Mouse (Mus musculus) CH12.LX (cell line): ENCODE results near the gene Mapkapk2. TPM values are rescaled to one million over a fixed set of nuclear protein-coding genes. Genes with fewer than 3 reads are reported as not detected.

Experiments used
- DNase-seq: peaks from one replicate; pipeline ENCODE4 v3.0.0-alpha.2; 2013; ENCODE audit errors: extremely low read depth
- H3K27ac ChIP-seq: 2 replicates; pipeline ENCODE4 v1.5.1; 2012; ENCODE audit warnings: low read depth, mild to moderate bottlenecking, control low read depth, moderate library complexity; ENCODE audit not compliant: insufficient read depth
- H3K27me3 ChIP-seq: replicated peaks from 2 replicates; pipeline ENCODE3; 2012; ENCODE audit warnings: inconsistent platforms
- H3K36me3 ChIP-seq, 2 experiments: replicated peaks in 1 of 2; 2 replicates each; pipeline versions ENCODE3 to v1.6.1; 2012; ENCODE audit warnings: inconsistent platforms in 1 of 2, low read length in 1 of 2, mild to moderate bottlenecking in 1 of 2, mixed read lengths in 1 of 2, moderate library complexity in 1 of 2; ENCODE audit not compliant: control insufficient read depth in 1 of 2, insufficient read depth in 1 of 2
- H3K4me1 ChIP-seq, 2 experiments: 2 replicates each; pipeline ENCODE4 v1.6.1; 2012; ENCODE audit warnings: inconsistent platforms in 1 of 2, moderate library complexity in 1 of 2; ENCODE audit not compliant: insufficient read depth in 2 of 2, control insufficient read depth in 1 of 2
- H3K4me2 ChIP-seq: 2 replicates; pipeline ENCODE4 v1.6.1; 2012; ENCODE audit warnings: low read depth, mild to moderate bottlenecking, control low read depth; ENCODE audit not compliant: poor library complexity, insufficient read depth, severe bottlenecking
- H3K4me3 ChIP-seq, 3 experiments: fragments of 150-350 bp in 1 of 3; sonication (generic) in 1 of 3; replicated peaks in 1 of 3; 2 replicates each; pipeline versions ENCODE3 to v1.5.1; 2011 to 2012; ENCODE audit warnings: low read depth in 2 of 3, low read length in 2 of 3, mild to moderate bottlenecking in 2 of 3, moderate library complexity in 2 of 3, control low read depth in 1 of 3, improper control_type of control experiment in 1 of 3, inconsistent platforms in 1 of 3, mixed read lengths in 1 of 3; ENCODE audit not compliant: poor library complexity in 1 of 3
- H3K79me2 ChIP-seq: replicated peaks from 2 replicates; pipeline ENCODE4 v1.6.1; 2012; ENCODE audit warnings: mild to moderate bottlenecking, moderate library complexity; ENCODE audit not compliant: control insufficient read depth, poor library complexity, insufficient read depth, severe bottlenecking; ENCODE audit errors: extremely low read depth
- H3K9ac ChIP-seq: 2 replicates; pipeline ENCODE4 v1.6.1; 2012; ENCODE audit warnings: low read depth, mild to moderate bottlenecking, control low read depth, moderate library complexity; ENCODE audit not compliant: insufficient read depth
- H3K9me3 ChIP-seq: replicated peaks from 2 replicates; pipeline ENCODE3; 2012; ENCODE audit warnings: low read length, inconsistent platforms, mixed read lengths
- BHLHE40 ChIP-seq: IDR thresholded peaks from 2 replicates; pipeline ENCODE4 v1.6.1; 2011; ENCODE audit warnings: mild to moderate bottlenecking, low read depth, low read length, improper control_type of control experiment
- CHD1 ChIP-seq: IDR thresholded peaks from 2 replicates; pipeline ENCODE4 v1.6.1; 2012; ENCODE audit warnings: low read depth, low read length, improper control_type of control experiment, inconsistent platforms
- CHD2 ChIP-seq: IDR thresholded peaks from 2 replicates; pipeline ENCODE4 v1.6.1; 2011; ENCODE audit warnings: low read length, improper control_type of control experiment
- CTCF ChIP-seq, 2 experiments: IDR thresholded peaks in 1 of 2; conservative IDR thresholded peaks in 1 of 2; 2 replicates each; pipeline ENCODE4 v1.5.1; 2011 to 2012; ENCODE audit warnings: low read depth in 2 of 2, low read length in 2 of 2, improper control_type of control experiment in 1 of 2, inconsistent platforms in 1 of 2, mild to moderate bottlenecking in 1 of 2, moderate library complexity in 1 of 2
- E2F4 ChIP-seq: IDR thresholded peaks from 2 replicates; pipeline ENCODE4 v1.6.1; 2011; ENCODE audit warnings: low read depth, low read length, improper control_type of control experiment; ENCODE audit not compliant: insufficient replicate concordance
- ELF1 ChIP-seq: IDR thresholded peaks from 2 replicates; pipeline ENCODE4 v1.6.1; 2014; ENCODE audit warnings: low read depth, mild to moderate bottlenecking, inconsistent platforms, low read length, improper control_type of control experiment
- EP300 ChIP-seq: IDR thresholded peaks from 2 replicates; pipeline ENCODE4 v1.6.1; 2011; ENCODE audit warnings: low read length, improper control_type of control experiment
- ETS1 ChIP-seq: conservative IDR thresholded peaks from 2 replicates; pipeline ENCODE4 v1.6.1; 2012; ENCODE audit warnings: low read depth, mild to moderate bottlenecking, inconsistent platforms, low read length, improper control_type of control experiment, moderate library complexity
- GABPA ChIP-seq: IDR thresholded peaks from 2 replicates; pipeline ENCODE4 v1.6.1; 2012; ENCODE audit warnings: low read depth, low read length, improper control_type of control experiment, inconsistent platforms; ENCODE audit not compliant: insufficient replicate concordance
- HCFC1 ChIP-seq: IDR thresholded peaks from 2 replicates; pipeline ENCODE4 v1.6.1; 2012; ENCODE audit warnings: low read depth, mild to moderate bottlenecking, inconsistent platforms, low read length, improper control_type of control experiment
- IRF4 ChIP-seq: IDR thresholded peaks from 2 replicates; pipeline ENCODE4 v1.6.1; 2014; ENCODE audit warnings: low read depth, mild to moderate bottlenecking, inconsistent platforms, low read length, improper control_type of control experiment
- JUN ChIP-seq: IDR thresholded peaks from 2 replicates; pipeline ENCODE4 v1.6.1; 2011; ENCODE audit warnings: low read depth, mild to moderate bottlenecking, low read length, improper control_type of control experiment, moderate library complexity; ENCODE audit not compliant: insufficient read depth
- JUND ChIP-seq: conservative IDR thresholded peaks from 2 replicates; pipeline ENCODE4 v1.6.1; 2011; ENCODE audit warnings: low read depth, low read length, improper control_type of control experiment
- KAT2A ChIP-seq: IDR thresholded peaks from 2 replicates; pipeline ENCODE4 v1.6.1; 2012; ENCODE audit warnings: low read length, improper control_type of control experiment, inconsistent platforms; ENCODE audit not compliant: insufficient replicate concordance
- MAFK ChIP-seq: IDR thresholded peaks from 2 replicates; pipeline ENCODE4 v1.6.1; 2011; ENCODE audit warnings: low read length, improper control_type of control experiment; ENCODE audit not compliant: insufficient replicate concordance
- MAX ChIP-seq: IDR thresholded peaks from 2 replicates; pipeline ENCODE4 v1.6.1; 2011; ENCODE audit warnings: low read length, improper control_type of control experiment
- MAZ ChIP-seq: IDR thresholded peaks from 2 replicates; pipeline ENCODE4 v1.6.1; 2012; ENCODE audit warnings: low read depth, mild to moderate bottlenecking, inconsistent platforms, low read length, improper control_type of control experiment, moderate library complexity
- MEF2A ChIP-seq: IDR thresholded peaks from 2 replicates; pipeline ENCODE4 v1.6.1; 2014; ENCODE audit warnings: low read depth, mild to moderate bottlenecking, inconsistent platforms, low read length, improper control_type of control experiment, borderline replicate concordance
- MXI1 ChIP-seq: IDR thresholded peaks from 2 replicates; pipeline ENCODE4 v1.6.1; 2011; ENCODE audit warnings: mild to moderate bottlenecking, low read depth, low read length, improper control_type of control experiment
- MYC ChIP-seq: IDR thresholded peaks from 2 replicates; pipeline ENCODE4 v1.6.1; 2011; ENCODE audit warnings: low read depth, mild to moderate bottlenecking, improper control_type of control experiment, low read length
- NELFE ChIP-seq: IDR thresholded peaks from 2 replicates; pipeline ENCODE4 v1.6.1; 2011; ENCODE audit warnings: low read depth, low read length, improper control_type of control experiment
- NRF1 ChIP-seq: IDR thresholded peaks from 2 replicates; pipeline ENCODE4 v1.6.1; 2014; ENCODE audit warnings: low read depth, mild to moderate bottlenecking, inconsistent platforms, low read length, improper control_type of control experiment, moderate library complexity
- PAX5 ChIP-seq: IDR thresholded peaks from 2 replicates; pipeline ENCODE4 v1.6.1; 2012; ENCODE audit warnings: low read length, inconsistent platforms, mixed read lengths
- POLR2A ChIP-seq: IDR thresholded peaks from 2 replicates; pipeline ENCODE4 v1.6.1; 2011; ENCODE audit warnings: low read depth, mild to moderate bottlenecking, improper control_type of control experiment, low read length
- POLR2AphosphoS2 ChIP-seq: IDR thresholded peaks from 2 replicates; pipeline ENCODE4 v1.6.1; 2011; ENCODE audit warnings: low read depth, low read length, improper control_type of control experiment
- RAD21 ChIP-seq: IDR thresholded peaks from 2 replicates; pipeline ENCODE4 v1.6.1; 2011; ENCODE audit warnings: low read depth, mild to moderate bottlenecking, low read length, improper control_type of control experiment, moderate library complexity
- RCOR1 ChIP-seq: conservative IDR thresholded peaks from 2 replicates; pipeline ENCODE4 v1.6.1; 2012; ENCODE audit warnings: low read depth, mild to moderate bottlenecking, inconsistent platforms, low read length, improper control_type of control experiment
- SIN3A ChIP-seq: IDR thresholded peaks from 2 replicates; pipeline ENCODE4 v1.6.1; 2012; ENCODE audit warnings: low read length, improper control_type of control experiment, inconsistent platforms
- SMC3 ChIP-seq: IDR thresholded peaks from 2 replicates; pipeline ENCODE4 v1.6.1; 2011; ENCODE audit warnings: low read depth, low read length, improper control_type of control experiment
- TBP ChIP-seq: conservative IDR thresholded peaks from 2 replicates; pipeline ENCODE4 v1.6.1; 2011; ENCODE audit warnings: low read depth, low read length, improper control_type of control experiment
- TCF12 ChIP-seq: IDR thresholded peaks from 2 replicates; pipeline ENCODE4 v1.6.1; 2014; ENCODE audit warnings: low read depth, mild to moderate bottlenecking, inconsistent platforms, low read length, improper control_type of control experiment
- UBTF ChIP-seq: IDR thresholded peaks from 2 replicates; pipeline ENCODE4 v1.6.1; 2012; ENCODE audit warnings: low read depth, mild to moderate bottlenecking, inconsistent platforms, low read length, improper control_type of control experiment, moderate library complexity
- USF1 ChIP-seq: IDR thresholded peaks from 2 replicates; pipeline ENCODE4 v1.6.1; 2014; ENCODE audit warnings: low read depth, mild to moderate bottlenecking, inconsistent platforms, low read length, improper control_type of control experiment
- USF2 ChIP-seq: conservative IDR thresholded peaks from 2 replicates; pipeline ENCODE4 v1.6.1; 2011; ENCODE audit warnings: low read depth, low read length, improper control_type of control experiment
- ZC3H11A ChIP-seq: IDR thresholded peaks from 2 replicates; pipeline ENCODE4 v1.6.1; 2012; ENCODE audit warnings: low read depth, mild to moderate bottlenecking, inconsistent platforms, low read length, improper control_type of control experiment
- ZKSCAN1 ChIP-seq: IDR thresholded peaks from 2 replicates; pipeline ENCODE4 v1.6.1; 2012; ENCODE audit warnings: low read depth, inconsistent platforms, low read length, improper control_type of control experiment, borderline replicate concordance
- ZMIZ1 ChIP-seq: IDR thresholded peaks from 2 replicates; pipeline ENCODE4 v1.6.1; 2012; ENCODE audit warnings: low read depth, mild to moderate bottlenecking, inconsistent platforms, low read length, improper control_type of control experiment
- ZNF384 ChIP-seq: IDR thresholded peaks from 2 replicates; pipeline ENCODE4 v1.6.1; 2012; ENCODE audit warnings: low read depth, low read length, improper control_type of control experiment, inconsistent platforms
- dilution Hi-C: fragments of 300-500 bp; cut with MboI; formaldehyde crosslinking; loops from 2 replicates; pipeline ENCODE4 v1.14.3; 2020; ENCODE audit warnings: low sequenced_read_pairs; ENCODE audit not compliant: extremely low pct_unique_long_range_greater_than_20kb, extremely low pct_ligation_motif_present
- in situ Hi-C: fragments of 300-500 bp; cut with MboI; formaldehyde crosslinking; loops from 3 replicates; pipeline ENCODE4 v1.14.3; 2019; ENCODE audit warnings: low sequenced_read_pairs, low pct_ligation_motif_present, low pct_unique_long_range_greater_than_20kb, mixed read lengths
- polyA plus RNA-seq: library from polyadenylated mRNA; unstranded; fragments of >175 nt; gene quantifications from 2 replicates; pipeline ENCODE4 v1.2.1, GENCODE M21; 2012; ENCODE audit warnings: low read depth; ENCODE audit not compliant: insufficient read length
- total RNA-seq, 2 experiments: library from RNA; depleted of rRNA; stranded (reverse); fragments of 300-350 nt in 1 of 2; fragments of >200 nt in 1 of 2; gene quantifications; 2 replicates each; pipeline ENCODE4 v1.2.3; 2012 to 2014

Gene Mapkapk2
- total and polyA plus RNA-seq, 3 experiments: 55.0 to 63.5 (median 62.9) TPM

DNA sequence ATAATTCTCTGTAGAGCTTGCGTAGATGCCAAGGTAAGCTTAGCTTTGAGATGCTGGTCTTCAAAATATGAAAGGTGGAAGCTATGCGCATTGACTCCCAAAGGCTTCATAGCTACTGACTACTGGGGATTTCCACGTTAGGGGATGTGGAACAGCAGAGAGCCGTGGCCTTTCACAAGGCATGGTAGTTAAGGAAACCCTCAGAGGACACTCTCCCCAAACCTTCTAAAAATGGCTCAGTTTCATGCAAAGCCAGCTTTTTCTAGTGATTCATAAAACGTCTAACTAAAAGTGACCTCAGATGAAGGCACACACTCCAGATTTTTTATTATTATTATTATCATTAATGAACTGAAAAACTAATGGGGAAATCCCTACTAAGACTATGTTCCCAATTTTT, 47.6 kb downstream of the Mapkapk2 start:
- in situ Hi-C loops: loop anchor here (5.0 to 10.0 kb wide), 5 partner anchors 63 to 505 kb away; partner anchors contain the start of genes Gm29427 and Yod1
- H3K4me1 ChIP-seq: peaks cover 55 to 95% of the 10 kb centered on the region in 2 experiments

DNA sequence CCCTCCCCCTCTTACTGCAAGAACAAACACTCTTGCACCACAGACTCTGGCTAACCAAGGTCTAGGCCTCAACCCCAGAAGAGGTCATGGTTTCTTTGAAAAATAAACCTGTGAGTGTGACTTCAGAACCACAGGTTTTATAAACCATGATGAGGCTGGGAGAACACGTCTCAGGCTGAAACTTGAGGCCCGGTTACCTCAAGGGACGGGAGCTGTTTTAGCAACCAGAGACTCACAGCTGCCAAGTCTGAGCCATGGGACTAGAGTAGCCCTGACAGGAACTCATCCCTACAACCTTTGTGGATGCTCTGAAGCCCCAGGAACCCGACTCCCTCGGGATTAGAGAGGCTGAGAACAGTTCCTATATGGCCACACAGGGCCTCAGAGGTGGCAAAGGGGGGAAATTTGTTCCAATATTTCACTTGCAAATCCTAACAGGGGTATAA, 48.2 kb downstream of the Mapkapk2 start:
- H3K36me3 ChIP-seq: peaks cover 3 to 10% of the 10 kb centered on the region in 2 experiments
- H3K4me1 ChIP-seq: peaks cover 55 to 94% of the 10 kb centered on the region in 2 experiments
- H3K79me2 ChIP-seq: no peaks in the 10 kb centered on the region
- no peaks in the 10 kb centered on the region for H3K27me3 ChIP-seq
- dilution Hi-C loops: no loop called here
- H3K4me3 ChIP-seq: no peak overlapping the region
- in situ Hi-C loops: no loop called here
- peak overlapping the region; percentile 58 for H3K4me2 ChIP-seq
- H3K9me3 ChIP-seq: no peaks in the 10 kb centered on the region
- no peak overlapping the region; the same call in 1 of the 2 replicates for H3K9ac ChIP-seq
- peak; percentile 98 for DNase-seq
- peak overlapping the region; percentile 99 for H3K27ac ChIP-seq
- TF ChIP-seq USF1 (no peak), E2F4 (0 out of 2 replicates have a peak, but pooled peaks have one; percentile 38), ETS1 (peak; percentile 97), CHD1 (no peak), SIN3A (peak; percentile 76; the same call in 1 of the 2 replicates), MXI1 (peak; percentile 33; the same call in 1 of the 2 replicates), JUN (peak; percentile 43; the same call in 1 of the 2 replicates), MEF2A (peak; percentile 58; the same call in 1 of the 2 replicates), HCFC1 (peak; percentile 32; the same call in 1 of the 2 replicates), MAZ (peak; percentile 38; the same call in 1 of the 2 replicates), BHLHE40 (peak; percentile 94), RAD21 (no peak), MYC (no peak; the same call in none of the 2 replicates), ZNF384 (peak; percentile 65), USF2 (no peak)

More for the DNA sequence above, 47.6 kb downstream of the Mapkapk2 start:
- DNase-seq: peak; percentile 87
- peak overlapping the region; percentile 72 for H3K9ac ChIP-seq
- no peak overlapping the region for H3K4me3 ChIP-seq
- no peaks in the 10 kb centered on the region for H3K9me3 ChIP-seq
- H3K79me2 ChIP-seq: no peaks in the 10 kb centered on the region
- dilution Hi-C loops: no loop called here
- H3K27me3 ChIP-seq: no peaks in the 10 kb centered on the region
- peaks cover 9 to 16% of the 10 kb centered on the region in 2 experiments for H3K36me3 ChIP-seq
- peak overlapping the region; percentile 72 for H3K4me2 ChIP-seq
- TF ChIP-seq MAX: peak; percentile 48
- TF ChIP-seq ZNF384: peak; percentile 7; the same call in 1 of the 2 replicates
- TF ChIP-seq NELFE: 0 out of 2 replicates have a peak, but pooled peaks have one; percentile 8
- no peak for TF ChIP-seq USF1
- peak; percentile 54 for TF ChIP-seq JUND
- peak; percentile 24; the same call in 1 of the 2 replicates for TF ChIP-seq SMC3
- TF ChIP-seq GABPA: no peak
- peak; percentile 90 for TF ChIP-seq ETS1
- TF ChIP-seq MEF2A: peak; percentile 96
- TF ChIP-seq ZC3H11A: no peak
- TF ChIP-seq NRF1: no peak
- no peak; the same call in none of the 2 replicates for TF ChIP-seq RAD21
- TF ChIP-seq BHLHE40: peak; percentile 72
- TF ChIP-seq JUN: peak; percentile 44; the same call in 1 of the 2 replicates
- no peak; the same call in none of the 2 replicates for TF ChIP-seq MAZ
- TF ChIP-seq IRF4: peak; percentile 86; the same call in 1 of the 2 replicates
- no peak for TF ChIP-seq E2F4
- no peak for TF ChIP-seq UBTF
- TF ChIP-seq USF2: no peak
- peak; percentile 69 for TF ChIP-seq MAFK
- no peak; the same call in 1 of the 2 replicates for TF ChIP-seq RCOR1
- TF ChIP-seq SIN3A: peak; percentile 45; the same call in 1 of the 2 replicates
- TF ChIP-seq POLR2A: no peak
- TF ChIP-seq TCF12: no peak; the same call in 1 of the 2 replicates
- no peak for TF ChIP-seq CHD1
- TF ChIP-seq ZMIZ1: no peak; the same call in none of the 2 replicates
- TF ChIP-seq PAX5: no peak
- TF ChIP-seq MYC: peak; percentile 66; the same call in 1 of the 2 replicates
- TF ChIP-seq HCFC1: no peak
- peak; percentile 77 for TF ChIP-seq EP300
- no peak for TF ChIP-seq ZKSCAN1
- TF ChIP-seq MXI1: no peak
- no peak; the same call in 1 of the 2 replicates for TF ChIP-seq TBP
- no peak for TF ChIP-seq CHD2
- TF ChIP-seq ELF1: no peak
- no peak for TF ChIP-seq POLR2AphosphoS2
- TF ChIP-seq CTCF (conservative IDR thresholded peaks at IDR 0.05 in 1 of 2, IDR thresholded peaks at IDR 0.05 in 1 of 2; ENCODE audit: low read depth in 2 of 2, low read length in 2 of 2): no peak
- TF ChIP-seq KAT2A: 0 out of 2 replicates have a peak, but pooled peaks have one; percentile 22
- TF ChIP-seq, all 38 proteins: peak for 15
- H3K27ac ChIP-seq: peak overlapping the region; percentile 99
